Mouse (Mus musculus) forebrain, embryonic 14.5 days (tissue): ENCODE measurements around the gene Plcd1. TPM values are rescaled to one million over a fixed set of nuclear protein-coding genes. Genes with fewer than 3 reads are reported as not detected.
A peak's percentile ranks its signal among the peaks of the same experiment; 100 is the strongest.

ENCODE experiments used
- ATAC-seq: fragments of 200-750 bp; cut with Nextera tagmentation; 2 replicates; pipeline ENCODE4 v1.8.0; 2017; ENCODE audit warnings: mild to moderate bottlenecking, moderate library complexity
- DNase-seq: peaks from one replicate; pipeline ENCODE4 v3.0.0-alpha.2; 2015; ENCODE audit warnings: low spot score
- H3K27ac ChIP-seq: fragments of 300-500 bp; sonication (generic); 2 replicates; pipeline ENCODE4 v1.5.1; 2014; ENCODE audit warnings: low read depth, mild to moderate bottlenecking, control low read depth, low read length, moderate library complexity
- H3K27me3 ChIP-seq: fragments of 300-500 bp; sonication (generic); replicated peaks from 2 replicates; pipeline ENCODE4 v1.6.1; 2014; ENCODE audit warnings: low read length, control low read depth, mixed read lengths; ENCODE audit not compliant: control insufficient read depth, insufficient read depth
- H3K36me3 ChIP-seq: fragments of 300-500 bp; sonication (generic); 2 replicates; pipeline ENCODE4 v1.6.1; 2014; ENCODE audit warnings: low read length, control low read depth; ENCODE audit not compliant: control insufficient read depth, insufficient read depth
- H3K4me1 ChIP-seq: fragments of 300-500 bp; sonication (generic); 2 replicates; pipeline ENCODE4 v1.6.1; 2014; ENCODE audit warnings: antibody characterized with exemption, low read length, control low read depth; ENCODE audit not compliant: control insufficient read depth, insufficient read depth
- H3K4me2 ChIP-seq: fragments of 300-500 bp; sonication (generic); 2 replicates; pipeline ENCODE4 v1.6.1; 2014; ENCODE audit warnings: mild to moderate bottlenecking, control low read depth, low read length
- H3K4me3 ChIP-seq: fragments of 300-500 bp; sonication (generic); 2 replicates; pipeline ENCODE4 v1.5.1; 2014; ENCODE audit warnings: low read depth, low read length, control low read depth
- H3K9ac ChIP-seq: fragments of 300-500 bp; sonication (generic); 2 replicates; pipeline ENCODE4 v1.6.1; 2014; ENCODE audit warnings: mild to moderate bottlenecking, low read length, control low read depth, moderate library complexity
- H3K9me3 ChIP-seq: fragments of 300-500 bp; sonication (generic); replicated peaks from 2 replicates; pipeline ENCODE4 v1.6.1; 2016; ENCODE audit warnings: low read length, control low read depth, mixed read lengths; ENCODE audit not compliant: control insufficient read depth
- WGBS: fragments of 180-500 bp; shearing (Covaris S2); extraction: QIAGEN DNeasy Blood & Tissue Kit; methylation state at CpG from one replicate; pipeline ENCODE4 v1.1.7; 2014; 5-methylcytosine and 5-hydroxymethylcytosine counted together
- polyA plus RNA-seq: library from polyadenylated mRNA; unstranded; fragments of >200 nt; fragmentation: Nextera tagmentation; extraction: Ambion mirVana; gene quantifications from 2 replicates; pipeline ENCODE4 v1.2.1, GENCODE M21; 2014

Plcd1 gene
- polyA plus RNA-seq, 1 experiment from 2014 or later: 10.5 TPM

- Histone ChIP-seq H3K4me1 (peaks cover 35% of the 10 kb centered on the region), H3K9me3 (no peaks in the 10 kb centered on the region), H3K9ac (peak overlapping the region; percentile 2; the same call in 1 of the 2 replicates), H3K4me2 (no peak overlapping the region), H3K36me3 (no peaks in the 10 kb centered on the region; the same call in 1 of the 2 replicates), H3K4me3 (no peak overlapping the region), H3K27me3 (no peaks in the 10 kb centered on the region), H3K27ac (peak overlapping the region; percentile 46; the same call in 1 of the 2 replicates)
- WGBS: 50% methylated on average over 19 of the region's 19 CpGs
- peak; percentile 82 for DNase-seq
- peak; percentile 59 for ATAC-seq
These were observed 60.0 kb downstream of the Plcd1 start for GRCm38 (mm10) chr9:119033111-119033921.

GRCm38 (mm10) chr9:119032538-119032937 is 60.8 kb downstream of the Plcd1 start:
- no peak for ATAC-seq
- Histone ChIP-seq H3K4me3 (no peak overlapping the region), H3K27me3 (no peaks in the 10 kb centered on the region), H3K4me1 (peaks cover 35% of the 10 kb centered on the region), H3K4me2 (no peak overlapping the region), H3K9ac (0 out of 2 replicates have a peak overlapping the region, but pooled peaks have one; percentile 40), H3K27ac (peak overlapping the region; percentile 27; the same call in 1 of the 2 replicates), H3K36me3 (no peaks in the 10 kb centered on the region), H3K9me3 (no peaks in the 10 kb centered on the region)
- peak; percentile 16 for DNase-seq
- 24% methylated on average over 9 of the region's 9 CpGs for WGBS

- no peak for ATAC-seq
These were observed 61.5 kb downstream of the Plcd1 start for GRCm38 (mm10) chr9:119031772-119032171.

GRCm38 (mm10) chr9:119031038-119031437 is 62.3 kb downstream of the Plcd1 start:
- Histone ChIP-seq H3K36me3 (no peaks in the 10 kb centered on the region), H3K9ac (no peak overlapping the region), H3K4me3 (no peak overlapping the region), H3K4me1 (peaks cover 35% of the 10 kb centered on the region), H3K27me3 (no peaks in the 10 kb centered on the region), H3K4me2 (no peak overlapping the region), H3K27ac (no peak overlapping the region), H3K9me3 (no peaks in the 10 kb centered on the region)
- 80% methylated on average over 4 of the region's 4 CpGs for WGBS
- DNase-seq (no peak), ATAC-seq (no peak)

More at GRCm38 (mm10) chr9:119031772-119032171, 61.5 kb downstream of the Plcd1 start:
- DNase-seq: no peak
- peak overlapping the region; percentile 27; the same call in 1 of the 2 replicates for H3K27ac ChIP-seq
- no peak overlapping the region for H3K4me2 ChIP-seq
- no peak overlapping the region for H3K4me3 ChIP-seq
- no peaks in the 10 kb centered on the region for H3K27me3 ChIP-seq
- H3K36me3 ChIP-seq: no peaks in the 10 kb centered on the region
- H3K9me3 ChIP-seq: no peaks in the 10 kb centered on the region
- peaks cover 35% of the 10 kb centered on the region for H3K4me1 ChIP-seq
- WGBS: 84% methylated on average over 14 of the region's 14 CpGs
- H3K9ac ChIP-seq: no peak overlapping the region

- no peak overlapping the region for H3K4me2 ChIP-seq
- H3K36me3 ChIP-seq: no peaks in the 10 kb centered on the region
- H3K27ac ChIP-seq: no peak overlapping the region
- WGBS: 50% methylated on average over 7 of the region's 7 CpGs
- ATAC-seq: peak; percentile 40
- no peak overlapping the region for H3K9ac ChIP-seq
- peaks cover 27% of the 10 kb centered on the region for H3K4me1 ChIP-seq
- H3K27me3 ChIP-seq: no peaks in the 10 kb centered on the region
- no peaks in the 10 kb centered on the region for H3K9me3 ChIP-seq
- peak; percentile 66 for DNase-seq
- H3K4me3 ChIP-seq: no peak overlapping the region
These were observed 63.7 kb downstream of the Plcd1 start for GRCm38 (mm10) chr9:119029568-119029967.

GRCm38 (mm10) chr9:119028226-119029195 is 64.8 kb downstream of the Plcd1 start:
- 95% methylated on average over 27 of the region's 27 CpGs for WGBS
- no peak overlapping the region for H3K27ac ChIP-seq
- H3K4me3 ChIP-seq: no peak overlapping the region
- no peak overlapping the region for H3K9ac ChIP-seq
- ATAC-seq (no peak), DNase-seq (no peak)
- no peaks in the 10 kb centered on the region for H3K36me3 ChIP-seq
- no peaks in the 10 kb centered on the region for H3K9me3 ChIP-seq
- no peaks in the 10 kb centered on the region for H3K27me3 ChIP-seq
- no peak overlapping the region for H3K4me2 ChIP-seq
- H3K4me1 ChIP-seq: peaks cover 17% of the 10 kb centered on the region

GRCm38 (mm10) chr9:119027337-119027736 is 66.0 kb downstream of the Plcd1 start:
- H3K4me2 ChIP-seq: no peak overlapping the region
- ATAC-seq: no peak
- DNase-seq: no peak
- no peaks in the 10 kb centered on the region for H3K36me3 ChIP-seq
- H3K9ac ChIP-seq: no peak overlapping the region
- H3K27ac ChIP-seq: no peak overlapping the region
- H3K4me3 ChIP-seq: no peak overlapping the region
- H3K4me1 ChIP-seq: peaks cover 5% of the 10 kb centered on the region
- 86% methylated on average over 7 of the region's 7 CpGs for WGBS
- no peaks in the 10 kb centered on the region for H3K9me3 ChIP-seq
- H3K27me3 ChIP-seq: no peaks in the 10 kb centered on the region

GRCm38 (mm10) chr9:119025832-119026331 is 67.4 kb downstream of the Plcd1 start:
- no peak for DNase-seq
- H3K9ac ChIP-seq: no peak overlapping the region
- no peaks in the 10 kb centered on the region for H3K4me1 ChIP-seq
- H3K27ac ChIP-seq: no peak overlapping the region
- H3K4me2 ChIP-seq: no peak overlapping the region
- WGBS: 82% methylated on average over 7 of the region's 7 CpGs
- no peaks in the 10 kb centered on the region for H3K9me3 ChIP-seq
- no peak for ATAC-seq
- no peaks in the 10 kb centered on the region for H3K27me3 ChIP-seq
- H3K4me3 ChIP-seq: no peak overlapping the region
- H3K36me3 ChIP-seq: no peaks in the 10 kb centered on the region
